Mouse (Mus musculus) thymus, postnatal 0 days (tissue): Measurements from ENCODE around the gene Samd1. TPM values are rescaled to one million over a fixed set of nuclear protein-coding genes. Genes with fewer than 3 reads are reported as not detected.

Experiments
- DNase-seq: peaks from one replicate; pipeline ENCODE4 v3.0.0-alpha.2; 2015; ENCODE audit warnings: low spot score
- polyA plus RNA-seq: library from polyadenylated mRNA; unstranded; fragments of >200 nt; fragmentation: Nextera tagmentation; extraction: Ambion mirVana; gene quantifications from 2 replicates; pipeline ENCODE4 v1.2.1, GENCODE M21; 2015

Samd1 gene
- polyA plus RNA-seq, 1 experiment from 2014 or later = 10.7 TPM

DNA sequence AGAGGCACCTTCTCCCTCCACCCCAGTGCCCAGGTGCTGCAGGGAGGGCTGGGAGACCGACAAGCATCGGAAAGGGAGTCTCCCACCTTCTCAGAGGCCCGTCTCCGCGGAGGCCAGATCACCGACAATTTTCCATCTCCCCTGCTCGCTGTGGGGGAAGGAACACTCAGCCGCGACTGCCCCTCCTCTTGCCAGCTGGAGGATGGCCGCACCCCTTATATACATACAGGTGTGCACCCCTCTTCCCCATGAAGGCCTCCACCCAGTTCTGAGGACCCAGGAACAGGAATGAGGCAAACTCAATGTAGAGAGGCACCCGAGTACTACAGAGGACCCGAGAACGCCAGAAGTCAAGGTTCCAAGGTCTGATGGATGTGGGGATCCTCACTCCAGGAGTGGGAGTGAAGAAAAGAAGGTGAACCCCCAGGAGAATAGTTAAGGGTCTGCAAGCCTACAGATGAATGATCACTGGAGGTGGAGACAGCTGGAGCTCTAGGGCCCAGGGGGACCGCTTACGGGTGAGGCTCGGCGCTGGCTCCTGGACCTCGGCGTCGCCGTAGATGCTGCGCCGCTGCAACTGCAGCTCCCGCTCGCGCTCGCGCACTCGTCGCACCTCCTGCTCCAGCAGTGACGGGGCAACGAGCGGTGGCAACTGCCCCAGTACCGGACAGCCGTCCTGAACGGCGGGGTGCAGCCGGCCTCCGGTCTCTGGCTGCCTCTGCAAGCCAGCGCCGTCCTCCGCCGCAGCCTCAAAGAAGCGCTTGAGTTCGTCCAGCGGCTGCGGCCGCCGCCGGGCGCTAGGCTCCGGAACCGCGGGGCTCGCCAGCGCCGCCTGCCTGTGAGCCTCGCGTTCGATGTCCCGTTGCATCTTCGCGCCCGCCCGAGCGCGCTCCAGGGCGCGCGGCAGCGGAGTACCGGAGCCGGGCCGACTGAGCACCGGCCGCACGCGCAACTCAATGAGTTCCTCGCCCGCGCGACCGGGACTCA lies 13.4 kb downstream of the Samd1 start:
- peak; percentile 72 for DNase-seq

DNA sequence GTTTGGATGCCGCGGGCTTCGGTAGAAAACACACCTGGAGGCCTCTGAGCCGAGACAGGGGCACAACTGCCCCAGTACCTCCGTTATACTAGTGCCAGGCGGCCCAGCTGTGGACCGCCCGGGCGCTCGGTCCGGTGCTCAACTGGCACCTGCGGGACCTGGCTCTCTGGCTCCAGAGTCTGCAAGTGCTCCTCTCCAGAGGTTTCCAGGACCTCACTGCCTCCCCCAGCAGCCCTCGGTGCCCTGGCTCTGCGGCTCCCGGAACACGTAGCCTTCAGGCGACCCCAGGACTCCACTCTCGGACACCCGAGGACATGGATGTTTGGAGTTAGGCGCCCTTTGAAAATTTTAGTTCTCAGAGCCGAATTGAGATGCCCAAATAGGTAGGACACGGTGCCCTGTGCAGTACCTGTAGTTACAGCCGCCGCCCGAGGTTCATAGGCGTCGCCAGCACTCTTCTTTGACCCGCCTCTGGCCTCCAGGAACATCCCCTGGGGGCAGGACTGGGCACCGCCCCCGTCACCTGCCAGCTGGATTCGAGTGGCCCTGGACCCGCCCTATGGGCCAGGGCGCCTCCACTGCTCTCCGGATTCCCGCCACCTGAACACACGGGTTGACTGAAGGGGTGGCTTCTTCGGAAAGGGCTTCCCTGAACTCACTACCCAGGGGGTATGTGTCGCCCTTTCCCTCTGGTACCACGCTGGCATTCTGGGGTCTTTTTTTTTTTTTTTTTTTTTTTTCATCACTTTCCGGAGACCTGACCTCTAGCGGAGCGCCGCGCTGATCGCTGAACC lies 14.4 kb downstream of the Samd1 start, which contains the start of gene 2210011C24Rik:
TSS of gene 2210011C24Rik (minus strand) at position 467 of the 794 bp plus-strand sequence.
- no peak for DNase-seq

DNA sequence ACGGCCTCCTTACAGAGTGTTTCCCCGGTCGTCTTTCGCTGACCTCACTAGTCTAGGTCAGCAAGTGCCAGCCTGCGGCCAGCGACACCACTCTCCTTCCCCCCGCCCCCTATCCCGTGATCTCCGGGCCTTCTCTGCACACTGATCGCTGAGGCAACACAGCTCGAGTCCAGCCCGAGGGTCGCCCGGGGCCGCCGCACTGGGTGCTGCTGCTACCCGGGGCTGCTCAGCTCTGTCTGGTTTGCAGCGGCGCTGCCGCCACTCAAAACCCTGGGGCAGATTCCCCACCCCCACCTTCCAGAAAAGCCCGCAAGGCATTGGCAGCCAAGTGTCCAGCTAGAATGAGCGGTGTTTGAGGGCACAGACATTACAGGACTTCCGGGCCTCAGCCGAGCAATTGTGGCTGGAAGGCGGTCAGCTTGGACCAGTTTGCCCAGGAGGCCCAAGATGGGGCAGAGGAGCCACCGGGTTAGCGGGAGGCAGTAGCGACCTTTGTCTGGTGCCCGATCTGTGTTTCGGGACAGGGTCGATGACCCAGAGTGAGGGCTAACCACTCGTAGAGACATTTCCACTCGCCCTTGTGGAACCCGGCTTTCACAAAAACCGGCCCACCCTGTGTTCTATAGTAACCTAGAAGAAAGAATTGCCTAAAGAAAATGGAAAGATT lies 15.2 kb downstream of the Samd1 start:
- no peak for DNase-seq

DNA sequence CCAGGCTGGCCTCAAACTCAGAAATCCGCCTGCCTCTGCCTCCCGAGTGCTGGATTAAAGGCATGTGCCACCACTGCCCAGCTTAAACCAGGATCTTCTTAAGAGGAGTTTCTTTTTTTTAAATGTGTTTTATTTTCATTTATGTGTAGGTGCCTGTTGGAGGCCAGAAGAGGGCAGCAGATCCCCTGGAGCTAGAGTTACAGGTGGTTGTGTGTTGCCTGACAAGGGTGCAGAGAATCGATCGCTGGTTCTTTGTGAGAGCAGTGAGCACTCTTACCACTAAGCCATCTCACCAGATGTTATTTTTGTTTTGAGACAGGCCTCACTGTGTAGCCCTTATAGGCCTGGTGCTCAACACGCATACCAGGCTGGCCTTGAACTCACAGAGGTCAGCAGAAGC lies 18.4 kb downstream of the Samd1 start:
- DNase-seq = no peak

DNA sequence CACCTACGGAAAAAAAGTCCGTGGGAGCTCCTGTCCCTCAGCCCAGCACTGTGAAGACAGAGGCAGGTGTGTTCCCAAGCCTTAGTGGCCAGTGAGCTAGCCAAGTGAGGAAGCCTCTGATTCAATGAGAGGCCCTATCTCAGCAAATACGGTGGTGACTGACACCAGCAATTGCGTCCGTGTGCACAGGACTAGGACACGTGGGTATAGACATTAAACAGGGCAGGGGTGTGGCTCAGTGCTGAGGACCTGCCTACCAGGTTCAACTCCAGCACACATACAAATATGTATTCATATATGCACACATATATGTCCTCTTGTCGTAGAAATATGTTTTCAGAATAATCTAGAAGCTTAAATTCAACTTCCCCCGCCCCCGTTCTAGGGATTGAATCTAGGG lies 22.3 kb downstream of the Samd1 start:
- DNase-seq = no peak

DNA sequence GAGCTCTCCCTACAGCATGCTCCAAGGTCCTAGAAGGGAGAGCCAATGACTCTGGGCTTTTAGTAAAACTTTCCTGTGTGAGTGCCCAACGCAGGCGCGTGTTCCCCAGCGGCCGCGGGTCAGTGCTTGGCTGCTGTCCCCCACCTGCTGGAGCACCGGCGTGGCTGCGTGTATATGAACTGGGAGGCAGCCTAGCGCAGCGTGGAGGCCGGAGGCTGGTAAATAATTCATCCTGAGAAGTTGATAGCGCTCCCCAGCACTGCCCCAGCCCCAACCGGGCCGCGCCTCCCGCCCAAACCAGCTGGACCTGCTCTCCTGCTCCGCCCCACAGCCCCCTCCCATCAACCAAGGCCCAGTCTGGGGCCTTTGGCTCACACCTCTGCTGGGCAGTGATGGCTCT lies 23.6 kb downstream of the Samd1 start, which contains the start of gene Palm3:
TSS of gene Palm3 (plus strand) at position 376 of the 400 bp plus-strand sequence.
- DNase-seq = no peak

DNA sequence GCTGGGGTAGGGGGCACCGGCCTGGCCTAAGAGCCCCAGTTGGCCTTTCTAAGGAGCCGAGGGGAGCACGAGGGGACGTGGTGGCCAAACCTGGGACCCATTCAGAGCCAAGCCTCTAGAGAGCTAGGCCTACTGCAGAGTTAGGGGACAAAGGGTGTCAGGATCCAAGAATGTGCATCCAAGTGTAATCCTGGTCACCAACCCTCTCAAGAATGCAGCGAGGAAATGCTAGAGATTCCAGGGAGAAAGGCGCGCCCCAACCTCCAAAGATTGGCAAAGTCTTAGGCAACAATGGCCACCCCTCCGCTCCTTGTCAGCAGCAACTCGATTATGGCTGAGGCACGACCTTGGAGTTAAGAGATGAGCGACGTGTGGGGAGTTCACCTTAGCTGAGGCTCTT lies 24.1 kb downstream of the Samd1 start:
- no peak for DNase-seq

DNA sequence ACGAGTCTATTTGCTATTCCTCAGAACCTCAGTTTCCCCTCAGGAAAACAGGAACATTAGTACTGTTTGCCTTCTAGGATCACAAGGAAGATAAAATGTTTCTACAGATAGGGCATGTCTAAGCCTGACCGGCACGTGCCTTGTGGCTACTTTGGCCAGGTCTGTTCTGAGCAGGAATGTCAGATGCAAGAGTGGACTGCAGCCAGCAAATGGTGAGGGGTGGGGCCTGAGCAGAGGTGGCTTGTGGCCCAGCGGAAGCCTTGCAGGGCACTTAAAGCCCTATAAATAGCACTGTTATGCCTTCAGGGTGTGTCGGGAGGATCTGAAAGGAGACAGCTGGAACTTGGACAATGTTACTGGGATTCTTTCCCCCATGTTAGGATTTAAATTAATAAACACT lies 25.6 kb downstream of the Samd1 start:
- DNase-seq = no peak

DNA sequence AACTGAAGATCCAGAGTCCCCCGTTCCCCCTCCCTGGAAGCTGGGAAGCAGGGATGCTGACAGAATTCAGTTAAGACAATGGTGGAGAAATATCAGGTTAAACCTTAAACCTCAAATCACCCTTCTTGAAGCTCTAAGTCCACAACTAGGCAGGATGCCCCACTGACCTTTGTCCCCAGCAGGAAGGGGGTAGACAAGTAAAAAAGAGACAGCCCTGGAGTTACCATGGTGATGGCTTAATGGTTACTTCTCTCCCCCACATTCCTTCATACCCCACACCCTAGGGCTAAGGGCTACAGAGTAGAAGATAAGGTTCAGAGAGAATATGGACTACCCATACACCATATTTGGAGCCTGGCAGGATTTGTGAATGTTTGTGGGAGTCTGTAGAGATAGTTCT lies 26.2 kb downstream of the Samd1 start:
- no peak for DNase-seq

DNA sequence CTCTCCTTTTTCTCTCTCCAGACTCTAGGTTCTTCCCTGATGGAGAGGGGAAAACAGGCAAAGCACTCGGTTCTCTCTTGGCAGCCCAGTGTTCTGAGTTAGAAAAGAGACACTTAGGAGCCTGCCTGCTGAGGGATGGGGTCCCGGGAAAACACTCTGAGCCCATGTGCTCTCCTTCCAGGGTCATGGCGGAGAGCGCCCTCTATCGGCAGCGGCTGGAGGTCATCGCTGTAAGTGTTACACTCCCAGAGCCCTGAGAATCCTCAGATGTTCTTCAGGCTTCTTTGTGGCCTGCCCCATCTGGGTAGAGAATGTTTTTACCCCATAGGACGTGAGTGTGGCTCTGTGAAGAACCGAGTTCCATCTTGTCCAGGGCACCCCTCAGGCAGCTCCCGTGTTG lies 26.7 kb downstream of the Samd1 start:
- peak; percentile 70 for DNase-seq

DNA sequence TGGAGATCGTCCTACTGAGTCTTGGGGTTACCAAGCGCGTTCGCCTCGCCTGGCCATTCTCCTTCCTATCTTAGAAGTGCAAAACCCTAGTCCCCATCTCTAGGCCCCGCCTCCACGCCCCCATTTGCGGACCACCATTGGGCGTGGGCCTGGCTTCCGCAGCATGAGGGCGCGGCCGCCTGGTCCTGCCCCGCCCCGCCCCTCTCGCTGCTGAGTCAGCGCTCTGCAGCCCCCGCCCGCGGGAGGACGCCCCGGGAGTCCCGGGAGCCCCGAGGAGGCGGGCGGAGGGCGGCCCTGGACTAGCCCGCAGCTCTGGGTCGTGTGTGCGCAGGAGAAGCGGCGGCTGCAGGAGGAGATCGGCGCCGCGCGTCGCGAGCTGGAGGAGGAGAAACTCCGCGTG lies 28.4 kb downstream of the Samd1 start:
- DNase-seq = peak; percentile 80

DNA sequence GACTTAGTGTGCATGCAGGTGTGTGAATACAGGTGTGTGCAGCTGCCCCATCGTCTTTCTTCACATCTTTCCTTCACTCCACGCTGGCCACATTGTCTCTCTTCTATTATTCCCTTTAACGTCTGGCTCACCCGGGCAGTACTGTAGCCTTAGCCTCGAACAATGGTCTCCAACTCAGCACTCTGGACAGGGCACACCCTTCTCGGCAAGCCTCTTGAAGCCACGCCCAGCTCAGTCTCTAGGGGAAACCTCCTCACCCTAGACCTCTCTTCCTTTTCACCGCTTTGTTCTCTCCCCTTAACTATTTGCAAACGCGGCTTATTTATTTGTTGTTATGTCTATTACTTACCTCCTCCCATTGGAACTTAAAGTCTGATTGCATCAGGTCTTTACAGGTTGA lies 30.0 kb downstream of the Samd1 start:
- DNase-seq = no peak

DNA sequence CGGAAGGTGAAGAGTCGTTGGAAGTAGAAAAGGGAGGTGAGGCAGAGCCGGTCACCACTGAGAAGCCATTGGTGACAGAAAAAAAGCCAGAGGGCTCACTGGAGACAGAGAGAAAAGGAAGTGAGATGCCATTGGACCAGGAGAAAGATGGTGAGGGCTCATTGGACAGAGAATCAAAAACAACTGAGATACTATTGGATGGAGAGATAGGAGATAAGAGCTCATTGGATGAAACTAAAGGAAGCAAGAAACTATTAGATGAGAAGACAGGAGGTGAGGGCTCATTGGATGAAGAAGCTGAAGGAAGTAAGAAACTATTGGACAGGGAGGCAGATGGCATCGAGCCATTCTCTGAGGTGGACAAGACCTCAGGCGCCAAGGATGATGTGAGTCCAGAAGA lies 31.8 kb downstream of the Samd1 start:
- no peak for DNase-seq

DNA sequence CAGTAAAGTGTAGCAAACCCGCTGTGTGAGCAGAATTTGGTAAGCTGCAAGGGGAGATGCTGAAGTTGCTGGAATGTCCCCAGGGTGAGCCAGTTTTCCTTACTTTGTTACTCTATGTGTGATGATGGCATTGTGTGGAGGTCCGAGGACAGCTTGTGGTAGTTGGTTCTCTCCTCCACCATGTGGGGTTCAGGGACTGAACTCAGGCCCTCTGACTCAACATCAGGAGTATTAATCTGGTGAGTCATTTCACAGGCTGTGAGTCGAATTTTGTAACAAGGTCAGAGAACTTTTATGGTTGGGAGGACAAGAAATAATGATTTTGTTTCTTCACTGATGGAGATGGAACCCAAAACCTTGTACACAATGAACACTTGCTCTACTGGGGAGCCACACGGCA lies 35.3 kb downstream of the Samd1 start:
- DNase-seq = no peak

DNA sequence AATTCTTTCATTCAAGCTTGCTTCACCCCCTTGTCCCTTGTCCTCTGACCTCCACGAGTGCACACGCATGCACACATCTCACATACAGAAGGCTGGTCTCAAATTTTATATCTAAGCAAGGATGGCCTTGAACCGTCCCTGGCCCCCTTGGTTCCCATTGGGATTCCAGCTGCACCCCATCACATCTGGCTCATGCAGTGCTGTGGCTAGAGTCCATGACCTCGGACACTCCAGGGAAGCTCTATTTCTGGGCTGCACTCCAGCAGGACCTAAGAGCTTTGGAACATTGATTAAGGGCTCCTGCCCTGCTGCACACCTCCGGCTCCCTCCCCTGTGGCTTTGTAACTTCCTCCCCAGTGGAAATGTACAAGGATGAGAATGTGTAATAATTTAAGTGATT lies 40.5 kb downstream of the Samd1 start:
- no peak for DNase-seq

DNA sequence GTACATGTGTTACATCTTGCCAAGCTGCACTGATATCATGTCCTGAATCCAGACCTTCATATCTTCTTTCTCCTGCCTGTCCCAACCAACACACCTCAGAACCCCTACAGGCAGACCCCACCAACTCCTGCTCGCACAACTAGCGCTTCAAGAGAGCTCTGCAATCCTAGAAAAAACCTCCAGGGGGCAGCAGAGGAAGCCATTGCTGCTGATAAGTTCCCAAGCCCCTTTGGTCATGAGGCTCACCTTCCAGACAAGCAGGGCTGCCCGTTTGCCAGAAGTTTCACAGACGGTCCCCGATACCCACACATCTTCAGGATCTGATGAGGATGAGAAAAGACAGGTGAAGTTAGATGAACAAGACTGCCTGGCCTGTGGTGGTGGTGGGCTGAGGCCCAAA lies 41.6 kb downstream of the Samd1 start:
- DNase-seq = peak; percentile 87

DNA sequence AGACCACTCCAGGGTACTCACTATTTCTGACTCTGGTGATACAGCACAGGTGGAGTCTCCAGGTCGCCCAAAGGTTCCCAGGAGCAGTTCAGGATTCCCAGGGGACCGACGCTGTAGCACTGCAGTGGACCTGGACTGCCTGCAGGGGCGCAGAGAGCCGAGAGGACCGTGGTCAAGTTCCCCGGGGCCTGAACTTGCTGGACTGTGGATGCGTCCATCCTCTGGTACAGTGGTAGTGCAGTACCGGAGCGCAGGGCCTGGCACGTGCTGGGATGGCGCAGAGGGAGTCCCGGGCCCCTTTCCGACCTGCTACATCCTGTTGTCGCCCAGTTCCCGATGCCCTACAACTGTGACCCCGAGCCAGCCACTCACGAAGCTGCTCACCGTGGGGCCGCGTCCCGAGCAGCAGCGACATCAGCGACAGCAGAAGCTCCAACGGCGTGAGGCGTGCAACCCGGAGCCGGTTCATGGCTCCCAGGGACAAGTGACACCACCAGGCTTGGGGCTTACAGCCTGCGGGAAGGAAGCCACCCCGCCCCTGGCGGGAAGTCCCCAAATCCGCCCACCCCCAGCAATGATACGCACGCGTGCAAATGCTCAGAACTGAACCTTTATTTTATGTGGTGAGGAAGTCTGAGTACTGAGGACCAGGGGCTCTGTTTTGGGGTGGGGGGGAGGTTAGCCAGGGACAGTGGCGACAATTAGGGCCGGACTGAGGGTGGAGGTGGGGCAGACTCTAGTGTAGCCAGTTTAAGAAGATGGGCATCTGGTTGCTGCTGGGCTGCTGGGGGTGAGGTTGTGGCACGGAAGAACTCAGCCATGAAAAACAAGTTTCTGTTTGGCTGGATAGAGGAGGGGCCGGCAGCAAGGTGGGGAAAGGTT lies 44.8 kb downstream of the Samd1 start, which contains the start of gene Il27ra:
TSS of gene Il27ra (minus strand) at position 524 of the 882 bp plus-strand sequence.
- peak; percentile 78 for DNase-seq

DNA sequence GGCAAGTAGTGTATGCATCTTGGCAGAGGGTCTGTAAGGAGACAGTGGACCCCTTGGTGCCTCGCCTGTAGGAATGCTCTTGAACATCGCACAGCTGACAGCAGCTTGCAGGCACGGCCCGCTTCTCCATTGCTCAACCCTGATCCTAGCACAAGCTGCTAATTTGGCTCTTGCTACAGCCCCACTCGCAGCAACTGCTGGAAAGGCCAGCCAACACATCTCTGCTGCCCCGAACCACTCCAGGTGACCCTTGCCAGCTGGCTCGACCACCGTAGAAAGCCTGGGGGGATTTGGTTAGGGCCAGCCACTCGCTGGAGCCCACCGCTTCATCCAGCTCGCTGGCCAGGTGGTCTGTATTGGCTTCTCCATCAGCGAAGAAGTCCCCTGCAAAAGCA lies 45.5 kb downstream of the Samd1 start:
- DNase-seq = no peak

DNA sequence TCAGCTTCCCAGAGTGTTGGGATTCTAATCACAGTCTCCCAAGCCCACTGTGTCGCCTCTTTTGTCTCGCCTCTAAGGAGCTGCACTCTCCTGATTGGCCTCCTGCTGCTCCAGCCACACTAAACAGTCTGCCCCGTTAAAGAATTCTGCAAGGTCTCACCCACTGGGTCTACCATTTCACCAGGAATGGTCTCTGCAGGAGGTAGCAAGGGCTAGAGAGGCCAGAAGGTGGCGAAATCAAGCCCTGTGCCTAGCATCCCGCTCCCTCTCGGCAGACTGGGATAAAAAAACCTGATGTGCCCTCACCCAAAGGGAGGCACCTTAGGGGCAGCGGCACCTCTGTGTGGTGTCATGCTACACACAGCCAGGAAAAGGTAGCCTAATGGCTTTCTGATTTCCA lies 46.6 kb downstream of the Samd1 start:
- no peak for DNase-seq

DNA sequence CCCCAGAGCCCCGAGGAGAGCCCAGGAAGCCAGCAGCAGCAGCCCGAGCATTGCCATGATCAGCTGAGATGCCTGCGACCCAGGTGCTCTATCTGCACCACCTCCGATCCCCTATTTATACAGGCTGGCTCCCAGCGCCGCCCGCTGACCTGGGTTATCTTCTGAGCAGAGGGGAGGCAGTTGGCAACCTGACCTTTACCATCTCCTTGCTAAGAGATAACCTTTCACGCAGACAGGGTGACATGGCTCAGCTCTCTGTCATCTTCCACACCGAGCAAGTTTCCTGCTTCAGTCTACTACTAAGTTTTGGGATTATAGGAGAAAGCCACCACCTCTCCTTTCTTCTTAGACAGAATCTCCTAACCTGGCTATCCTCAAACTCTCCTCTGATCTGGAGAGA lies 47.4 kb downstream of the Samd1 start, which contains the start of gene Rln3:
TSS of gene Rln3 (minus strand) at position 101 of the 400 bp plus-strand sequence.
- DNase-seq = no peak
